Mouse (Mus musculus): ENCODE data around the gene Gm14085.
A peak's percentile ranks its signal among the peaks of the same experiment; 100 is the strongest.

Gene Gm14085

DNA sequence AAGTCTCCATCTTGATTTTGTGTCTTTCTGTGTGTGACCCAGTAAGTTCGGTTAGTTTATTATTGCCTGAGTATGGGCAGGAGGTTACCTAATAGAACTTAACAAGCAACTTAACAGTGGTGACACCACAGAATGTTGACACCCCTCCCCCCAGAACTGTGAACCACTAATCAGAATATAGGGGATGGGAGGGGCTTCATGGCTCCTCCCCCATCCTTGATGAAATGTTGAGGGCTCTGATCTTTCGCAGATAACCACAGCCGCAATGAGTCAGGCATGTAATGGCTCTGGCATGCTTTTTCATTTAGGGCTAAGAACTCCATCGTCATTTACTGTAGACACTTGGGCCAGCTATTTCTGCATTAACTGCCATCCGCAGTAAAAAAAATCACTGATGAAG, 76.5 kb downstream of the Gm14085 start:
- DNase-seq: no peak

DNA sequence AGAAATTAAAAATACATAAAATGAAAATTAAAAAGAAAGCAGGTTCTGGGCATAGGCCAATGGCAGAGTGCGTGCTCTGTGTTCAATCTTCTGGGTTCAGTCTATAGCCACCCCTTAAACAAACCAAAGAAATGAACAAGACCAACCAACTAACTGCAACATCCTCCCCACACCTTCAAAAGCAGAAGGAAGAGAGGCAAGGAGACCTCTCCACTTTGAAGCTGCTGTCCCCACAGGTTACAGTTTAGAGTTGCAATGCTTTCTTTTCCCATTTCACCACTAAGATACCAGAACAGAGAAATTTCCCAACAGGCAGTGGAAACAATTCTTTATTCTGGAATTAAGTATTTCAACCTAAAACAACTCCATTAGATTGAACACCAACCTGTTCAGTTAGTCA, 77.5 kb downstream of the Gm14085 start:
- no peak for DNase-seq

DNA sequence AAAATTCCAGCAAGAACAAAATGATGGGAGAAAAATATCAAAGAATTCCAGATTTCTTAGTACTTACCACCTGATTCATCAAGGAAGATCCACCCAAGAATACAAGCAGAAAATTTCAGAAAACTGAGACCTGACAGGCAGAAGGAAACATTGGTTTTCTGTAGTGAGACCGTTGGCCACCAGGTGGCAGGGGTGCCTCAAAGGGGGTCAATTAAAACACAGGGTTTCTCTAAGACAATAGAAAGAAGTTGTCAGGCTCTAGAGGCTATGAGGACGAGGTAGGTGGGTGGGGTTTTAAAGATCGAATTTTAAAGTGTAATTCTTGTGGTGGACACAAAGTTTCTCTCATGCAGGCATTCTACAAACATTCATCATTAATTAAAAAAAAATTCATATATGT, 84.7 kb downstream of the Gm14085 start:
- DNase-seq: peak; percentile 24 to 65

DNA sequence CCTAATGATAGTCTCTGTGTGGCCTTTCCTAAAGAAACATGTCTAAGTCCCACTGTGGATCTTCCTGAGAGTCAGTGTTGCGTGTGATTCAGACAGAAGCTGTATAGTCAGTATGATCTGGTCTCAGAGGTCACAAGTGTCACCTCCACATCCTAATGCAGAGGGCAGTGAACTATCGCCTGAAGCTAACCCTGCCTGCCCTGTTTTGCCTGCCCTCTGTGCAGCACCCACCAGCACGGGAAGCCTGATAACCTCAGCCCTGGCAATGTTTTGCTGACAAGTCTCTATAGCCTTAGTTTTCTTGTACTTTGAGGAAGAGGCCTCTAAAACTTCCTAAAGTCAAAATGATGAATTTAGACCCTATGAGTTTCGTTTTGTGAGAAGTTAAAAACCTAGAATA, 85.7 kb downstream of the Gm14085 start:
- no peak for DNase-seq

DNA sequence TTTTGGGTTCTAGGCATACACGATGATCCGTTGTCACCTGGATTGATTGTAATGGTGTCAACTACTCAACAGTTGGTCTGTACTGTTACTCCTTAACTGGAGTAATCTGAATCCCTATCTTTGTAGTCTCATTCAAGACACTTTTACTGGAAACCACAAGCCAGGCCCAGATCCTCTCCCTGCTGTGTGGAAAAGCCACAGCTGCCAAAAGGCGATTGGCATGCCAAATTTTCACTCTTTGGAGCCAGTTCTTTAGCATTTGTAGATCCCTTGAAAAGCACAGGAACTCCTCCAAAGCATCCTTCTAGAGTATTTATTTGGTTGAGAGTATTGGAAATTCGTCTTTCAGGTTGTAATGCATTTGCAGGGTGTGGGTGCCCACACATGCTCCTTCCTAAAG, 86.6 kb downstream of the Gm14085 start:
- no peak for DNase-seq

DNA sequence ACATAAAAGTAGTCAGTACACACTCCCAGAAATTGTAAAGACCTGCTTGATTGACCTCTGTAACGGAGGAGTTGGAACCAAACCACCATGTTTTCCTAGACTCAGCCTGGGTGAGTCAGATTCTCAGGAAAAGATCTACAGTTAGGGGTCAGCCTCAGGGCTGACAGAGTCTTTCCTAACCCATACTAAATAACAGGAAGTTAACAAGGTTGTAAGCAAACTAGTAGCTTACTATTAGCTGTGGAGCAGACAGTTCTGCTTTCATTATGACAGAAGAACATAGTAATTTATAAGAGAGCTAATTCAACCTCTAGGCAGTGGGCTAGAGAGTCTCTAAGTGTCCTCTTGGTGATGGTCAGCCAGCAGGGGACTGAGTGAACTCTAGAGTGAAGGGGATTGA, 87.7 kb downstream of the Gm14085 start:
- no peak for DNase-seq

DNA sequence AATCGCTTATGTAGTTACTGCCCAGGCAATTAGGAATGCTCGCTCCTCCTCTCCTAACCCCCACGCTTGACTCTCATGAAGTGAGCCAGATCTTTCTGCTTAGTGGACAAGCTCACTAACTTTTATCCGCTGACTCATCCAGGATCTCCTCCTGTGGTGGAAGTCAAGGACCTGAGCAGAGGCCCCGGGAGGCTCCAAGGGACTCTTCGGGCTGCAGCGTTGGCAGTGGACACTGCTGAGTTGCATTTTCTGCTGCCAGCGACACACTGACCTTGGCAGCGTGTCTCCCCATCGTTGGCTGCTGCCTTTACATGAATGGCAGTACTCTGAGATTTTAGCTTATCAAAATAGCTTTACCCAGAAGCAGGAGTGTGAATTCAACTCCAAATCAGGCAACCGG, 90.7 kb downstream of the Gm14085 start:
- DNase-seq: no peak

DNA sequence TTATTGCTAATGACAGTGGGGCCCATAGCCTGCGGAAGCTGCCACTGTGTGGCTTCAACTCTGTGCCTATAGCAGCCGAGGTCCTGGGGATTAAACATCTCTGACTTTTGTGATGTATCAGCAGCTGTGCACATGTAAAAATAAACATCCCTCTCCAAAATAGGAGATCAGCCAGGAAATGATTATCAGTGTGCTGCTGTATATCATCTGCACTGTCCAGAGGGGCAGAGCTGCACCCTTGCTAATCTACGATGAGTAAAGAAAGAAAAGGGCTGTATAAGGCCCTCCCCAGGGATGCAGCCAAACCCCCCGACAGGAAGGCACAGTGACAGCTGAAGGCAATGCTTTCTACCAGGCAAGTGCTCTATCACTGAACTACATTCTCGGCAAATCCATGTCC, 91.6 kb downstream of the Gm14085 start:
- DNase-seq: no peak

DNA sequence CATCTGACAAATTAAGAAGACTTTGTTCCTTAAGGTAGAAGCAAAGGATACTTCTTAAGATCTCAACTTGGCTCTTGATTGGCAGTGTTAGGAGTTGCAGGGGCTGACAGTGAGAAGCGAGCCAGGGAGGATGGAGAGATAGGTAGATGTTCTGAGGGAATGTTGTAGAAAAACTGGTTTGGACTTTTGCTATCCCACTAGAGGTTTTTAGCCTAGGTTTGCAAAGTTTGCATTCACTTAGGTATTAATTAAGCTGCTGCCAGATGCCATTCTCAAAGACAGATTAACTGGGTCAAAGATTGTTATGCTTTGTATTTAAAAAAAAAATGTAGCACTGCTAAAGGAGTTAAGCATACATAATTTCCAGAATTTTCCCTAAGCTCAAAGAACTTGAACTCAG, 92.6 kb downstream of the Gm14085 start:
- DNase-seq: no peak
